Mouse (Mus musculus): ENCODE data around the gene Rbm5.

Gene Rbm5

DNA sequence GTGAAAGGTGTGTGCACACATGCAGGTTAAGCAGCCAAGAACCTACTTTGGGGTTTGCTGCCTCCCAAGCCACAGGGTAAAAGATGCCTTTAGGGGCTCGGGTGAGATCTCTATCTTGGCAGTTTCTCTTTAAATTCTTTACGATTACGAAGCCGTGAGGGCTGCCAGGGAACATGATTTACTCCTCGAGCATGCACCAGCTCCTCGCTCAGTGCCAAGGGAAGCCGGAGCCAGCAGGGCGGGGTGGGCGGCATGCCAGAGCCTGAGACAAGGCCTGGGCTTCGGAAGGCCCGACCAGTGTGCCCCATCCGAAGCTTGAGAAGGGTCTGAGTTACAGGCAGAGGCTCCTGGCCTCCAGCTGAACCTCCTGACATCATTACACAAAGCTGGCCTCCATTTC lies 69.2 kb downstream of the Rbm5 start:
- no peak for DNase-seq (ENCODE audit: low read depth, low spot score)

GRCm38 (mm10) chr9:107700114-107700571 lies 70.7 kb downstream of the Rbm5 start:
- DNase-seq (ENCODE audit: low read depth, low spot score): no peak

GRCm38 (mm10) chr9:107699376-107699980 lies 71.3 kb downstream of the Rbm5 start:
- DNase-seq (ENCODE audit: low read depth, low spot score): no peak

- no peak for DNase-seq (ENCODE audit: low read depth, low spot score)
These were observed 72.1 kb downstream of the Rbm5 start for GRCm38 (mm10) chr9:107698611-107699190.

DNA sequence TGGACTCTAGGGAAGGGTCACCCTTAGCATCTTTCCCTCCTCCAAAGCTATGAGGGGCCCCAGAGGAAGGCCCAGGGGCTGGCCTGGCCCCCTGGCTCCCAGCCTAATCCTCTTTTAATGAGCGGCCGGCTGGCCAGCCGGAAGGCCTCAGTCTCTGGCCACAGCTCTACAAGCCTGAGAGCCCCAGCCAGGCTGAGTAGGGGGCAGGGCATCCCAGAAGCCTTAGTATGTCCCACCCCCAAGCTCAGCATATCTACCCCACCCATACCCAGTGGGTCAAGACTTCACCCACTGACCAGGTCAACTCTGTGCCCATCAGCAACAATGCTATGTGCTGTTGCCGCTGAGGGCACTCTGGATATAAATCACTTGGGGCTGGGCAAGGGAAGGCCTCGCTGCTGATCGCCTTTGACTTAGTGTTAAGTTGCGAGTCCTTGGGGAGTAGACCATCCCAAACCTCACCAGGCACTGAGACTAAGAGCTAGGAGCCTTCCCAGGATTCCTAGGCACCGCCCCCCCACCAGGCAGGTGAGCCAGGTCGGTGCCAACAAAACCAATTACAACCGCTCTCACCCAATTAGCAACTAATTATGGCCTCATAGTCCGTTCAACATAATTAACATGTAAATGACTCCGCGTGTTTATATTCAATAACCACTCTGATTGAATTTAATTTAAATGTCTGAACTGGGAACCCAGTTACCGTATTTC lies 72.8 kb downstream of the Rbm5 start:
- DNase-seq (ENCODE audit: low read depth, low spot score): peak; percentile 52

DNA sequence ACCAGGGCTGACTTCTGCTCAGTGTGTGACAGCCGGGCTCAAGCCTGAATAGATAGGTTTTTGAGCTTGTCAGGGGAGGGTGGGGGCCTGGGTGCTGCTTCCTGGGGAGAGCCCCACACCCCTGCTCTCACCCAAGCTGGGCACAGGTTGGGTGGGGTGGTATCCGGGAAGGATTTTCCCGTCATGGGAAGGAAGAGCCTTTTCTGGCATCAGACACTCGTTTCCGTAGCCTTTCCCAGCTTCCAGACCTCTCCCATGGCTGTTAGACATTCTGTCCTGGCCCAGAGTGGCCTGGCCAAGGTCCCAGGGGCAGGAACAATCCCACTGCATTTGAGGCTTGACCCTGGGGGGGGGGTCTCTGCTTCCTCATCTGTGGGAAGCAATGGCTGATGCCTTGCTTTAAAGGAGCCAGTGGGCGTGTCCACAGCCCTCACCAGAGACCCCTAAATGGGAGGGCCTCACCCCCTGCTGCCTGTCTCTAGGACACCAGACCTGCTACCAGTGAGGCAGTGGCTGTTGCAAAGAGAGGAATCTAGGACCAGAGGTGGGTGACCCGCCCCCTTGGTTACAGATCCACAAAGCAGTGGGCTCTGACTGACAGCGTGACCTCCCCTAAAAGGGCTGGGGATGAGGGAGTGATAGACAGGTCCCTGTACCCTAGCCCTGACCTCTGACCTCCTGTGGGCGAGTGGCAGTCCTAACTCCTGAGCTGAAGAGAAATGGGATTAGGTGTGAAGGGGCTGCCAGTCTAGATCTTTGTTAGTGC lies 73.8 kb downstream of the Rbm5 start:
- no peak for DNase-seq (ENCODE audit: low read depth, low spot score)

GRCm38 (mm10) chr9:107696106-107696479 lies 74.7 kb downstream of the Rbm5 start:
- no peak for DNase-seq (ENCODE audit: low read depth, low spot score)

DNA sequence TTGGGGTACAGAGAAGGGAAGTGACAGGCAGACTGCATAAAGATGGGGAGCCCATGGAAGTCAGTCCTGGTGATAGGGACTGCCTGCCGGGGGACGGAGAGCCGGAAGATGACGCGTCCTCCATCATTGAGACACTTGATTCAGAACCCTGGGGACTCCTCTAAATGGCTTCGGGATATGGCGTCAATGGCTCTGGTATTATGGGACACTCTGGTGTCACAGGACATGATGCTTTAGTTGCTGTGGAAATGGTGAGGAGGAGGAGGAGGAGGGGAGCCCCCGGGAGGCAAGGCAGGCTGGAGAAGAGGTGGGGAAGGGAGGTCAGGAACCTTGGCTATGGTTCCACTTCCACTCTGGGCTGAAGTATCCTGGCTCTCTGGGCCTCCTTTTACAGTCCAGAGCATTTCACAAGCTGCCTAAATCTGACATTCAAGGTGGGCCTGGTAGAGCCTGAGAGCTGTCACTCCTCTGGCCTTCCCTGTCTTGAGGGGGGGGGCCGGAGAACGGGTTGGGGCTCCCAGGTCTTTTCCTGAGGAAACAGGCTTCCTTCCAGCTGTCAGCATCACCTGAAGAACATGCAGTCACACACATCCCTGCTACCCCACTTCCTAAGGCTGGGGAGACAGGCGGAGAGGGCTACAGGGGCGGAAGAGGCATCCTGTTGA lies 75.2 kb downstream of the Rbm5 start:
- DNase-seq (ENCODE audit: low read depth, low spot score): no peak

GRCm38 (mm10) chr9:107694627-107695026 lies 76.2 kb downstream of the Rbm5 start:
- DNase-seq (ENCODE audit: low read depth, low spot score): no peak

GRCm38 (mm10) chr9:107693433-107693987 lies 77.3 kb downstream of the Rbm5 start:
- no peak for DNase-seq (ENCODE audit: low read depth, low spot score)

DNA sequence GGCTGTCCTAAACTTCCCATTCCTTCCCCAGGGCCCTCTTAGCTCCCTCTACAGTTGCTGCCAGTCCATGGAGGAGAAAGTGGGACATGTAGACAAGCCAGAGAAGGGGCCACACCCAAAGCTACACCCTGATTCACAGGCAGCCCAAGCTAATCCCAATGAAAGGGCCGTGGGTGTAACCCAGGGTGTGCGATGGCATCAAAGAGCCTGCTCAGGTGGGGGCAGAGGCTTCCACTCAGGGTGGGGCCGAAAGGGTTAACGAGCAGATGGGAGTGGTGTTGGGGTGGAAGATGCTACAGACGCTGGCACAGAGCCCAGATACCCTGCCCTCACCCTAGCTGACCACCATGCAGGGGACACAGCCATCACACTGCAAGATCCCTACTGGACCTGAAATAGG lies 78.0 kb downstream of the Rbm5 start:
- no peak for DNase-seq (ENCODE audit: low read depth, low spot score)

DNA sequence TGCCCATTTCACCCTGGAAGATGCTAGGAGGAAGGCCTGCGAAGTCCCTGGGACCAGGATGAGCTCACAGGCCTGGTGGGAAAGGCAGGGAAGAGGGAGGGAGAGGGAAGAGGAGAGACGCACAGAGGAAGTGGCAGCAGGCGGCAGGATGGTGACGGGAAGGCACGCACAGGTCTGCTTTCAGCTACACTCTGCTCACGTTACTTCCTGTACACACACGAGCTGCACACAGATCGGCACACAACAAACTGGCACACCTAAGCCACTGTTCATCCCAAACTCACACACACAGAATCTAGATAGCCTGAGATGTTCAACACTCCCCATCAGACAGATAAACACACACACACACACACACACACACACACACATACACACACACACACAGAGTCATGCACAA lies 80.4 kb downstream of the Rbm5 start:
- no peak for DNase-seq (ENCODE audit: low read depth, low spot score)
